Mouse (Mus musculus) E14TG2a.4 (cell line): ENCODE measurements around the gene Snrk.

Experiments used
- CTCF ChIP-seq: conservative IDR thresholded peaks from 2 replicates; pipeline ENCODE4 v1.5.1; 2014; ENCODE audit warnings: low read length
- NANOG ChIP-seq: IDR thresholded peaks from 2 replicates; pipeline ENCODE4 v1.6.1; 2014; ENCODE audit warnings: borderline replicate concordance, low read length, mixed read lengths
- POU5F1 ChIP-seq: IDR thresholded peaks from 2 replicates; pipeline ENCODE4 v1.6.1; 2014; ENCODE audit warnings: low read length, borderline replicate concordance

DNA sequence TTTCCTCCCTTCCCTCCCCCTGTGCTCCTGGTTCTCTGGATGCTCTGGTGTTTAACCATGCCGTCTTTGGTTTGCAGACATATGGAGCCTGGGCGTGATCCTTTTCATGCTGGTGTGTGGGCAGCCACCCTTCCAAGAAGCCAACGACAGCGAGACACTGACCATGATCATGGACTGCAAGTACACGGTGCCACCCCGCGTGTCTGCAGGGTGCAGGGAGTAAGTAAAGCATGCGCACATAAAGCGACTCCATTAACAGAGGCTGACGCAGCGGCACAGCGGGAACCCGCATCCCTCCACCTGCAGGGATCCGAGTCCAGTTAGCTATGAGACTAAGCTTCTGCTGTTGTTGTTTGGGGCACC, 40.0 kb downstream of the Snrk start:
- TF ChIP-seq CTCF (no peak), POU5F1 (no peak), NANOG (no peak)
